Mouse (Mus musculus) erythroblast, embryonic 14.5 days (primary cell): ENCODE results near the gene Foxred1. TPM values are rescaled to one million over a fixed set of nuclear protein-coding genes. Genes with fewer than 3 reads are reported as not detected.

Experiments used
- H3K27me3 ChIP-seq: 2 replicates; pipeline ENCODE4 v1.6.1; 2012; ENCODE audit warnings: inconsistent platforms; ENCODE audit not compliant: control insufficient read depth
- H3K36me3 ChIP-seq: 2 replicates; pipeline ENCODE4 v1.6.1; 2012; ENCODE audit warnings: mild to moderate bottlenecking, inconsistent platforms; ENCODE audit not compliant: control insufficient read depth
- H3K4me1 ChIP-seq: 2 replicates; pipeline ENCODE4 v1.6.1; 2012; ENCODE audit warnings: inconsistent platforms; ENCODE audit not compliant: control insufficient read depth
- H3K4me3 ChIP-seq: replicated peaks from 2 replicates; pipeline ENCODE3; 2012; ENCODE audit warnings: moderate library complexity, mild to moderate bottlenecking, inconsistent platforms
- H3K9me3 ChIP-seq: 2 replicates; pipeline ENCODE4 v1.6.1; 2012; ENCODE audit warnings: low read length, inconsistent platforms, mixed read lengths; ENCODE audit not compliant: control insufficient read depth
- GATA1 ChIP-seq: IDR thresholded peaks from 2 replicates; pipeline ENCODE4 v1.6.1; 2012; ENCODE audit warnings: low read length, inconsistent platforms, mixed read lengths
- TAL1 ChIP-seq: IDR thresholded peaks from 3 replicates; pipeline ENCODE4 v1.6.1; 2012; ENCODE audit warnings: low read length, inconsistent platforms, mixed read lengths
- polyA plus RNA-seq: library from polyadenylated mRNA; stranded (reverse); fragments of >175 nt; gene quantifications from 2 replicates; pipeline ENCODE4 v1.2.3, GENCODE M21; 2012

Gene Foxred1
- polyA plus RNA-seq, 1 experiment: 0.41 TPM

DNA sequence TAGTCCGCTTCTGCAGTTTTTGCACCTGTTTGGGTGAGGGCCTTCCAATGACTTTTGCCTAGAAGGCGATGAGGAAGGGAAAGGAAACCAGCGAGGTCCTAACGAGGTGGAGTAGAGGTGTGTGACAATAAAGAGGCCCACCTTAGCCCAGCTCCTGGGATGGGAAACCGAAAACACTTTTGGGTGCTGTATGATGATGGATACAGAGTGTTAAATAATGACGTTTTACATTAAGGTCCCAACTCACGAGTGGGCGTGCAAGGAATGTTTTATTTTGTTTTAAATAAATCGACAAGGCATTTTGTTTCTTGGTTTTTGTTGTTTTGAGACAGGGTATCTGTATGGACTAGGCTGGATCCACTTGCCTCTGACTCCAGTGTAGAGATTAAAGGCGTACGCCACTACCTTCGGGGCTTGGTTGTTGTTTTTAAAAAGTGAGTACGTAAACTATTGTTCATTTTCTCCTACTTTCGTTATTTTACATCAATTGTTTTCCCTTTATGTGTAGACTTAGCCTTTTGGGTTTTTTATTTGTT lies 34.7 kb downstream of the Foxred1 start:
- no peak for TF ChIP-seq TAL1
- no peak for TF ChIP-seq GATA1
- H3K4me3 ChIP-seq: peak overlapping the region; percentile 76
- peaks cover 4% of the 10 kb centered on the region for H3K9me3 ChIP-seq
- H3K27me3 ChIP-seq: no peaks in the 10 kb centered on the region
- H3K4me1 ChIP-seq: peaks cover 41% of the 10 kb centered on the region
- peaks cover 25% of the 10 kb centered on the region for H3K36me3 ChIP-seq

DNA sequence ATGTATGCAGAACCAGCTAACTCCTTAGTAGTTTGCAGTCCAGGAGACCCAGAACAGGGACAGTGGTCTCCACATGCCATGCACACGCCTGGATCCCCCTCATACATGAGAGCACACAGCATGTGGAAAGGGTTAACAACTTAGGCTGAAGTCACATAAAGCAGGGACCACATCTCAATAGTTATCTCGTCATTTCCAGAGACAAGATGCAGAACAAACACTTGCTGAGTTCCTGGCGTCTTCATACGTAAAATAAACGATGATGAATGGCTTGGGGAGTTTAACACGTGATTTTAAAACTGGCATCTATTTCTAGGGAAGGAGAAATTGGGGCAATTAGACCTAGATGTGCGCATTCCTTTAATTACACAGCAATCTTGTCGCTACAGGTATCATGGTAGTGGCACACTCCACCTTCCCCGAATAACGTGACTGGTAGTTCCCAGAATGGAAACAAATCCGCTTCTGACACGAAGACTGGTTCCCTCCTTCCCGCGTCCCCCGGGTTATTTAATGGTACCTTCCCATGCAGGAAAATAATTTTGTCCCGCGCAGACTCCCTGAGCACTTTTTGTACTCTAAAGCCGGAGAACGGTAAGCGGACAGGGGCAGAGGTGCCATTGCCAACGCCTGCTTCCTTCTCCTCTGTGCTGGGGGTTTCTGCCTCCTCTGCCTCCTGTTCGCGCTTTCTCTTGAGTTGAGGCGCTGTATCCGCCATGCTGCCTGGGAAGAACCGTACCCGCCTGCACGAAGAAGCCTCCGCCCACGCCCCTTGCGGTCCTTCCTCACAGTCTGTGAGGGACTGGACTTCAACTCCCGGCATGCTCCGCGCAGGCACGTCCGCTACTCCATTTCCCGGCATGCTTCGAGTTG lies 35.4 kb downstream of the Foxred1 start, which contains the start of gene Dcps:
Gene Dcps, minus strand, starts transcription at position 811 of the 873 bp plus-strand sequence.
- H3K27me3 ChIP-seq: no peaks in the 10 kb centered on the region
- peaks cover 4% of the 10 kb centered on the region for H3K9me3 ChIP-seq
- H3K36me3 ChIP-seq: peaks cover 32% of the 10 kb centered on the region
- TF ChIP-seq GATA1 (no peak), TAL1 (no peak)
- H3K4me1 ChIP-seq: peaks cover 44% of the 10 kb centered on the region
- H3K4me3 ChIP-seq: peak within 1 kb of the TSS; percentile 76

DNA sequence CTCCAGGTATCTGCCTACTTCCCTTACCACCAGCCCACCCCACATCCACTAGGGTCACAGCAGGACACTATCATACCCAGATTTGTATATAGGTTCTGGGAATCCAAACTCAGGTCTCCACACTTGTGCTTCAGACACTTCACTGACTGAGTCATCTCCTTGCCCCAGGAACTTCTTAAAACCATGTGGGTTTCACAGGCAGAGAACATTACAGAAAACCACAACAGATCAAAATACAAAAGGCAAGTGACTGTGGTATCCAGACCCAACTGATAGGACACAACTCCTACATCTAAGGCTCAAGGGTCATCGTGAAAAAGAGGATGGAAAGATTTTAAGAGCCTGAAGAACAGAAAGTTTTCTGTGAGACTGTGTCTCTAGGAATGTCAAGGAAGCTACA lies 37.5 kb downstream of the Foxred1 start:
- no peak overlapping the region for H3K4me3 ChIP-seq
- H3K9me3 ChIP-seq: peaks cover 4% of the 10 kb centered on the region
- peaks cover 44% of the 10 kb centered on the region for H3K4me1 ChIP-seq
- H3K27me3 ChIP-seq: no peaks in the 10 kb centered on the region
- peaks cover 52% of the 10 kb centered on the region for H3K36me3 ChIP-seq
- TF ChIP-seq GATA1 (no peak), TAL1 (no peak)

DNA sequence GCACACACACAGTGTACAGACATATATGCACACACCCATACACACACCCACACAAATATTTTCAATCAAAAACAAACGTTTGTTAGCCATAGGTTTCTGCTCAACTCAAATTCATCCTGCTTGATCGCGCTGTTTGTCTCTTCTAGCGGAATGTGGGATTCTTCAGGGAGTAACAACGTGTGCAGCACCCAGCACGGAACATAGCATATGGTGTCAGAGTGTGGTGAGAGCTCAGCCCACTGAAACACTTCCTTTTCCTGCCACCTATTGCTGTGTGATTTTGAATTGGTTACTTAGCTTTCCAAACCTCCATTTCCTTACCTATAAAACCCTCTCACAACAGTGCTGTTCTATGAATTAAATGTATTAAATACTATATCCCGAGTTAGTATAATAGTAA lies 40.8 kb downstream of the Foxred1 start:
- H3K4me1 ChIP-seq: peaks cover 44% of the 10 kb centered on the region
- peaks cover 80% of the 10 kb centered on the region for H3K36me3 ChIP-seq
- peaks cover 4% of the 10 kb centered on the region for H3K9me3 ChIP-seq
- TF ChIP-seq GATA1 (no peak), TAL1 (no peak)
- no peaks in the 10 kb centered on the region for H3K27me3 ChIP-seq
- H3K4me3 ChIP-seq: no peak overlapping the region

- peaks cover 86% of the 10 kb centered on the region for H3K36me3 ChIP-seq
- peaks cover 29% of the 10 kb centered on the region for H3K4me1 ChIP-seq
- no peak overlapping the region for H3K4me3 ChIP-seq
- no peaks in the 10 kb centered on the region for H3K9me3 ChIP-seq
- TF ChIP-seq TAL1 (no peak), GATA1 (no peak)
- no peaks in the 10 kb centered on the region for H3K27me3 ChIP-seq
These were observed 43.8 kb downstream of the Foxred1 start for GRCm38 (mm10) chr9:35166798-35167635.

DNA sequence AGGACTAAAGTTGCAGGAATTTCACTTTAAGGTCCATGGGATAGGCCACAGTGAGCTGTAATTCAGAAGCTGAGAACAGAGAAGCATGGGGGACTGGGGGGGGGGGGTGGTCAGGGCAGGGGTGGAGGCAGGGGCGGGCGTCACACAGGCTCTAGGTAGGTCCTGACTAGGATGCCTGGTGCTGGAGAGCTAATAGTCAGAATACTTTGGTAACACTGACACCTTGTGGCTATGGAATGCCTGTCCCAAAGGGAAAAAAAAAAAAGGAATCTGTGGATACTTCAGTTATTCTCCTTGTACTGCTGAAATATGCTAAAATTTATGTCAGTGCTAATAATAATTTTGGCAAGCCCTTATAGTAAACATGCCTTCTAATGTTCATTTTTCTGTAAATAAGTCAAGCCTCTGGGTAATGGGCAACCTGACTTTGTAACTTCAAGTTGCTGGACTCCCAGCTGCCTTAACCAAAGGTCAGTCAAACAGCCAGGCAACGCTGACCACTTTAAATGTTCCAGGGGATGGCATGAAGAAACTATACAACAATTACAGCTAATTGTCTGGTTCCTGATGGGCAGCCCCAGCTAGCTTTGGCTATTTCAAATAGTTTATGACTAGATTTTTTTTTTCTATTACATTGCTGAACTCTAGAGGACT lies 44.6 kb downstream of the Foxred1 start:
- Histone ChIP-seq H3K9me3 (no peaks in the 10 kb centered on the region), H3K4me1 (peaks cover 24% of the 10 kb centered on the region), H3K27me3 (no peaks in the 10 kb centered on the region), H3K36me3 (peaks cover 88% of the 10 kb centered on the region), H3K4me3 (no peak overlapping the region)
- no peak for TF ChIP-seq TAL1
- TF ChIP-seq GATA1: no peak

- Histone ChIP-seq H3K4me1 (peaks cover 22% of the 10 kb centered on the region), H3K4me3 (no peak overlapping the region), H3K9me3 (no peaks in the 10 kb centered on the region), H3K36me3 (peaks cover 85% of the 10 kb centered on the region), H3K27me3 (no peaks in the 10 kb centered on the region)
- TF ChIP-seq GATA1 (no peak), TAL1 (no peak)
These were observed 46.5 kb downstream of the Foxred1 start for GRCm38 (mm10) chr9:35164142-35164874.
